Comparison of ENCODE assay signal across 1 mouse cellular context in the genomic region with DNA sequence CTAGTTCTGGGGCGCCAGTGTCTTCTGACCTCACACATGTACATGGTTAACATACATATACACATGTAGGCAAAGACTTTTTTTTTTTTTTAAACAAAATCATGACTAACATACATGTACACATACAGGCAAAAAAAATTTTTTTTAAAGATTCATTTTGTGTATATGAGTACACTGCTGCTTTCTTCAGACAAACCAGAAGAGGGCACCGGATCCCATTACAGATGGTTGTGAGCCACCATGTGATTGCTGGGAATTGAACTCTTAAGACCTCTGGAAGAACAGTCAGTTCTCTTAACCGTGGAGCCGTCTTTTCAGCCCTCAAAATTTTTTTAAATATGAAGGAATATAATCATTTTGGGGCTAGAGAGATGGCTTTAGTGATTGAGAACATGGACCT.
TF ChIP-seq lines count a peak whose summit lies in the region.

No protein-coding gene starts in this region.

TF ChIP-seq in CH12.LX, 34 proteins besides CTCF, POLR2A, EP300 and RAD21:
- TF ChIP-seq NRF1 (IDR thresholded peaks at IDR 0.05; ENCODE audit: low read depth, low read length), result no peak
- no peak for TF ChIP-seq PAX5 (IDR thresholded peaks at IDR 0.05; ENCODE audit: low read length)
- TF ChIP-seq MEF2A (IDR thresholded peaks at IDR 0.05; ENCODE audit: borderline replicate concordance, low read depth, low read length), result no peak
- no peak for TF ChIP-seq POLR2AphosphoS2 (IDR thresholded peaks at IDR 0.05; ENCODE audit: low read depth, low read length)
- no peak for TF ChIP-seq CHD1 (IDR thresholded peaks at IDR 0.05; ENCODE audit: low read depth, low read length)
- TF ChIP-seq JUND (conservative IDR thresholded peaks at IDR 0.05; ENCODE audit: low read depth, low read length), result no peak
- no peak for TF ChIP-seq ZMIZ1 (IDR thresholded peaks at IDR 0.05; ENCODE audit: low read depth, low read length)
- no peak for TF ChIP-seq RCOR1 (conservative IDR thresholded peaks at IDR 0.05; ENCODE audit: low read depth, low read length)
- TF ChIP-seq GABPA (IDR thresholded peaks at IDR 0.05; ENCODE audit: insufficient replicate concordance, low read depth, low read length), result no peak
- no peak for TF ChIP-seq SMC3 (IDR thresholded peaks at IDR 0.05; ENCODE audit: low read depth, low read length)
- no peak for TF ChIP-seq TCF12 (IDR thresholded peaks at IDR 0.05; ENCODE audit: low read depth, low read length)
- no peak for TF ChIP-seq ZC3H11A (IDR thresholded peaks at IDR 0.05; ENCODE audit: low read depth, low read length)
- no peak for TF ChIP-seq SIN3A (IDR thresholded peaks at IDR 0.05; ENCODE audit: low read length)
- no peak for TF ChIP-seq BHLHE40 (IDR thresholded peaks at IDR 0.05; ENCODE audit: low read depth, low read length)
- no peak for TF ChIP-seq UBTF (IDR thresholded peaks at IDR 0.05; ENCODE audit: low read depth, low read length)
- no peak for TF ChIP-seq MAFK (IDR thresholded peaks at IDR 0.05; ENCODE audit: insufficient replicate concordance, low read length)
